Mouse (Mus musculus) bone marrow macrophage, adult 2 months (primary cell): ENCODE results near the gene Fto.

Experiments
- CTCF ChIP-seq: IDR thresholded peaks from 2 replicates; pipeline ENCODE4 v1.5.1; 2012; ENCODE audit warnings: low read depth, mild to moderate bottlenecking, low read length, moderate library complexity
- POLR2A ChIP-seq: IDR thresholded peaks from 2 replicates; pipeline ENCODE4 v1.6.1; 2012; ENCODE audit warnings: mild to moderate bottlenecking, low read depth, low read length, borderline replicate concordance

GRCm38 (mm10) chr8:91276337-91276736, 37.0 kb upstream of the Fto start:
- TF ChIP-seq CTCF (no peak), POLR2A (no peak)
